Mouse (Mus musculus): ENCODE measurements around the gene 1300017J02Rik.
A peak's percentile ranks its signal among the peaks of the same experiment; 100 is the strongest.

Gene 1300017J02Rik

DNA sequence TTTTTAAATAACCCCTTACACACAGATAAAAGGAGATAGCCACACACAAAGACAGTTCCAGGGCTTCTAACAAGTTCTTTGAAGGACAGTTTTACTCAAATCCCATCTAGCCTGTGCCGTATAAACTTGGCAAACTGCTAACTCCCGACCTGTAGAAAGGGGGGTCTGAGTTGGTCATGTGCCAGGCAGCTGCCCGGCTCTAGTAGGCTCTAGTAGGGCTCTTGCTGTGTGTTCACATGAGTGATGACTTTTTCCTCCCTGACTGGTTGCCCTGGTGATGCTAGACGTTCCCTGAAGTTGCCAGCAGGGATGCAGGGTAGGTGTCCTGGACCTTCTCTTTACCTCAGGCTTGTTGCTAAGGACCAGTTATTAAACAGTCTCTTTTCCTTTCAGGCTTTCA lies 33.8 kb downstream of the 1300017J02Rik start:
- DNase-seq (ENCODE audit: extremely low spot score), result no peak

DNA sequence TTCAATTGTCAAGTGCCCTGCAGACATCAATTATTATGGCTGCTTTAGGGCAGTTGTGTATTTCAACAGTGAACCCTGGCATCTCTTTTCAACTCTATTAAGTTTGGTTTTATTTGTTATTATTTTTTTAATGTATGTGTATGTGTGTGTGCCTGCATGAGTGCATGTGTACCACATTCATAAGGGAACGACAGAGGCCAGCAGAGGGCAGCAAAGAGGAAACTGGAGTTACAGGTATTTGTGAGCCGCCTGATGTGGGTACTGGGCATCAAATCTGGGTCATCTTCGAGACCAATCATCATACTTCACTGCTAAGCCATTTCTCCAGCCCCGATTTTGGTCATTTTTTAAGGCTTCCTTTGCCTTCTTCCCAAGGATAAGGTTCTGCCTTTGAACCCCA lies 39.1 kb downstream of the 1300017J02Rik start:
- DNase-seq (ENCODE audit: extremely low spot score), result no peak

GRCm38 (mm10) chr9:103252906-103253305 lies 52.0 kb downstream of the 1300017J02Rik start:
- DNase-seq (ENCODE audit: extremely low spot score), result no peak

GRCm38 (mm10) chr9:103248618-103249017 lies 56.3 kb downstream of the 1300017J02Rik start:
- DNase-seq (ENCODE audit: extremely low spot score), result no peak

GRCm38 (mm10) chr9:103246526-103247168 lies 58.2 kb downstream of the 1300017J02Rik start:
- DNase-seq (ENCODE audit: extremely low spot score), result no peak

DNA sequence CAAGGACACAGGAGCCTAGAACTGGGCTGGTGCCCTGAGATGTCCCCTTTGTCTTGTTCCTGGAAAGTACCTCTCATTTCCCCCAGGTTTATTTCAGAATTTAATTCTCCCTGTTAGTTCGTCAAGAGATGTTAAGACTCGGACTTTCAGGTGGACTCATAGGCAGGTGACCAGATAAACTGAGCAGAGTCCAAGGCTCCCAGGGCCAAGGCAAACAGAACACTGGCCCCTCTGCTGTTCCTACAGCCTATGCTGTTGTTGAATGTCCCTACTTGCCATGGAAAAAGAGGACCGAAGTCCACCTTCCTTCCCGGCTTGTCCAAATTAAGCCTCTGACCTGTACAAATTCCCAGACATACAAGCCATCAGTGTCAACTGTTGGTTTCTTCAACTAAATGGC lies 61.2 kb downstream of the 1300017J02Rik start:
- DNase-seq (ENCODE audit: extremely low spot score), result no peak

DNA sequence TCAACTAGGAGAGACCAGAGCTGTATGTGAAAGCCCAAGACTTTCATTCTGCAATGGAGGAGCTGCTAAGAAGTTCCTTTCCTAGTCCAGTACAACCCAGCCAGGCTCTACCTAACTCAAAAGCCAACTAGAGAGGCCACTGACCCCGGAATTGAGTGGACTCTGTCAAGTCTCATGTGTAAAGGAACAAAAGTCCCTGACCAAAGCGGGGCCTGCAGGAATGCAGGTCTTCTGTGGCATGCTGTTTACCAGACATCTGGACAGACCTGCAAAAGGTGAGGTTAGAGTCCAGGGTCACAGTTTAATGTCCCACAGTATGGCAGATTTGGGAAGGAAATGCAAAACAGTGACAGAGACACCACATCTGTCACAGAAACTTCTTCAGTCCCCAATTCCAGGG lies 63.7 kb downstream of the 1300017J02Rik start:
- no peak for DNase-seq (ENCODE audit: extremely low spot score)

DNA sequence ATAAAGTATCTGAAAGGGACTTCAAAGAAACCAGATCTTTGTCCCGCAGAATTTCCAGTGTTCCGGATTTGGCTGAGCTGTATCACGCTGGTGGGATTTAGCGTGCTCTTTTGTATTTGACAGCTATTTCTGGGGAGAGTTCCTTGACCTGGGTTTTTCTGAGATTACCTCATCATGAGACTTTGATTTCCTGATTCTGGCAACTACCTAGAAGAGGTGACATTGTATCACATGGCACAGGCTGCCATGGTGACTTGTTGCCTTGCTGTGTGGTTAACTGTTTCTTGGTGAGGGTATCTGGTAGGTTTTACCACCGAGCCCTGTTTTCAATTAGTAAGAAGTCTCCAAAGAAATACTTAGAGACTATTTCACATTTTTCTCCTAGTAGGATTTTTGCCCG lies 65.4 kb downstream of the 1300017J02Rik start:
- DNase-seq (ENCODE audit: extremely low spot score), result no peak

GRCm38 (mm10) chr9:103234565-103235165 lies 70.2 kb downstream of the 1300017J02Rik start:
- no peak for DNase-seq (ENCODE audit: extremely low spot score)

DNA sequence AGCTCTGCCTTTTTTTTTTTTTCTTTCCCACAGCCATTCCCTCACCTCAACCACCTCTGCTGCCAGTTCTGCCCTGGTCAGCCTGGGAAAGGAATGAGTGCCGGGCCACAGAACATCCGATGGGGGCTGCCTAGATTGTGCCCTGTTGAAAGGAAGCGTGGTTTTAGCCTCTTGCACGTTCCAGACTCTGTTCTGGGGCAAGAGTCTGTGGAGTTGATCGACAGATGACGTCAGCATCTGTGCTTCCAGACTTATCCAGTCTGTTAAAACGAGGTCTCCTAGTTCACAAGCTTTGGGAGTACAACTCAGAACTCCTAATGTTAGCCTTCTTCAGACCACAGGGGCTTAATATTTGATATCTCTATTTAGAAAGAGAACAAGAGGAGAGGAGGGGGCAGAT lies 70.8 kb downstream of the 1300017J02Rik start:
- no peak for DNase-seq (ENCODE audit: extremely low spot score)

DNA sequence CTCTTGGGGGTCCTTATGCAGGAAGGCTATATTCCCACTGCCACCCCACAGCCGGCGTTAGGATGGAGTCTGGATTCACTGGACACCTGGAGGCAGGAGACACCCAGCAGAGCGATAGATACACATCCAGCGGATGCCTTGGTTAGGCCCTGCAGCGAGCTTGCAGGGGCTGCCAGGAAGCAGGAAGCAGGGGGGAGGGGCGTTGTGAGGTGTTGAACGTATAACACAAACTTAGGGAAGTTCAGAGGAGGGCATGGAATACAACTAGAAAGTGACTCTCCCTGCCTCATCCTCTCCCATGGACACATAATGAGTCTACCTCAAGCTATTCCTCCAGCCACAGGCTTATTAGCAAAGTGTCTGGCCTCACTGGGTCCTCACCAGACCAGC lies 71.9 kb downstream of the 1300017J02Rik start:
- no peak for DNase-seq (ENCODE audit: extremely low spot score)

DNA sequence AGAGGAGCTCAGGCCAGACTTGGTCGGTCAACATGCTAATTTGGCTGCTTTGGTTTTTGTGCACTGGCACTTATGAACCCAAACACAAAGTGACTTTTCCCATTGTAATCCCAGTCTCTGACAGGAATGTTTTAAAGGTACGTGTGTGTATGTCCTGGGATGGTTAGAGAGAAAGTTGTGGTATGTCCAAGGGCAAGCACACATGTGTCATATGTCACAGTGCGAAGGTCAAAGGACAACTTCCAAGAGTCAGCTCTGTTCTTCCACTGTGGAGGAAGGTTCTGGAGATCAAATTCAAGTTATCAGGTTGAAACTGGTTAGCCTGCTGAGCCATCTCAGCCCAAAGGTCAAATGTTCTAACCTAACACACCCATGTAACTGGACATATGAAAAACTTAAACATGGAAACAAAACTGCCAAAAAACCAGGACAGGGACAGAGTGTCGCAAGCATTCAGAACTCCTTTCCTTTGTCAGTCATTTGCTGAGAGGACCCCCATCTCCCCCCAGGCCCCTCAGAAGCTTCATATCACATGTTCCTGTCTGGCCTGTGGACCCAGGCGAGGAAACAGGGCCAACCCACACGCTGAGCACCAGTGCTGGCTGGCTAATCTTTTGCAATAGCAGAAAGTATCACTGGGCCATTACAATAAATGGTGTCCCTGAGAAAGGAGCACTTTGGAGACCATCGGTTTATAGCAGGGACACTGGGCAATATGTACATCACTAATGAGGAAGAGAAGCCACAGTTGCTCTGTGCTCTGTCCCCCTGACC lies 72.5 kb downstream of the 1300017J02Rik start:
- no peak for DNase-seq (ENCODE audit: extremely low spot score)

DNA sequence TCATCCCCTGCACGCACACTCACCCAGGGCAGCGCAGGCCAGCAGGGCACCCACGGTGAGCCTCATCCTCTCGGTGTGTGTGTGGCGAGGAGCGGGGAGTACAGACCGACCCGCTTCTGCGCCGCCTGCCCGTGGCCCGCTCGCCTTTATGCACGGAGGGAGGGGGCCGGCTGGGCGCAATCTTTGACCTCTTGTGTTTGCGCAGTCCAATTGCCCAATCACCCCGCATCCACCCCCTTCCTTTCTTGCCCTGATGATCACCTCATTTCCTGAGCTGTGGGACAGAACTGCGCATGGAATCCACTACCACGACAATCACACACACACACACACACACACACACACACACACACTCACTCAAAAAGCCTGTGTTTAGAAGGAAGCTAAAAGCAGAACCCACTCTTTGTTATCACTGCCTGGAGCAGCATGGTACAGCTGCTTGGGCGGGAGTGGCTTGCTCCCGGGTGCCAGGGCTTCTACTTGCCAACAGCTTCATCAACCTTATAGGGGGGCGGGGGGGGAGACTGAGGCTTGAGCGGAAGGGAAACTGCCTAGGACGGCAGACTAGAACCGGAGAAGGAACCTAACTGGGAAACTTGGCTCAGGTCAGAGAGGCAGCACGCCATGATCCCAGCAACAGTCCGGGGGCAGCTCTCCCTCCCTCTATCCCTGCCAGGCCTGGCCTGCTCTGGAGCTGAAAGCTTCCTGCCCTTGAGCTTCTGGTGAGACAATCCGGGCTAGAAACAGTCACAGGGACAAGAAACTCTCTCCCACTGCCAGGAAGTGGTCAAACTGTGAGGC lies 74.5 kb downstream of the 1300017J02Rik start, which contains the start of the genes Gm20425 and Trf:
Gene Gm20425 (minus strand): TSS at position 157 of the 801 bp plus-strand sequence.
Gene Trf (minus strand): TSS at position 294 of the 801 bp plus-strand sequence.
- DNase-seq (ENCODE audit: extremely low spot score), result peak; percentile 33

DNA sequence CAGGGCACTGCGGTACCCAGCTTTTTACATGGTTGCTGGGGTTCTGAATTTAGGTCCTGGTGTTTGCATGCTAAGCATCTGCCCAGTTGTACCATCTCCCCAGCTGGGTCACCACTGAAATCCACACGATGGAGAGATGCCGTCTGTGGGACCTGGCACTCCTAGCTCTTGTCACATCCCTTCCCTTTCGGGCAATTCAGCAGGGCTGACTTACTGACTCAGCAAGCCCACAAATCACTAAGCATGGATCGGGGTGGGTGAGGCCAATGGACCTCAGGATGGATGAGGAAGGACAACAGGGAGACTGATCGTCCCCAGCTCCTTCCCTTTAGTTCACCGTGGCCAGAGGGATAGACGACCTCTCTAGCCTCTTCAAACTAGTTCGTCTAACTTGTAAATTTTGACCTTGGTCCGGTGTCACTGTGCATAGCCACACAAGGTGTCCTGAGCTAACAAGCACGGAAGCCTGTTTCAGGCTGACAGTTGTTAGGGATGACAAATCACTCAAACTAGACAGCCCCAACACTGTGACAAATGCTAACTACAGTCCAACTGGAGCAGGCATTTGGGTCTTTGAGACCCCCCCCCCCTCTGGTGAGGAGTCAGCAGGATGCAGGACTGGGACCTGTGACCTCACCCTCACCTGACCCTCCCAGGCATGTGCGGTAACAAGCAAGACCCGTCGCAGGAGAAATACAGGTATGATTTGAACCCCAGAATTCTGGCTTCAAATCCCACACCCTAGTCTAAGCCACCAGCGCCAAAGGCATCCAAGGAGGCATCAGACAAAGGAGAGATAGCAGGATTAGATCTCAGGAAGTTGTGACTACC lies 75.6 kb downstream of the 1300017J02Rik start:
- no peak for DNase-seq (ENCODE audit: extremely low spot score)

DNA sequence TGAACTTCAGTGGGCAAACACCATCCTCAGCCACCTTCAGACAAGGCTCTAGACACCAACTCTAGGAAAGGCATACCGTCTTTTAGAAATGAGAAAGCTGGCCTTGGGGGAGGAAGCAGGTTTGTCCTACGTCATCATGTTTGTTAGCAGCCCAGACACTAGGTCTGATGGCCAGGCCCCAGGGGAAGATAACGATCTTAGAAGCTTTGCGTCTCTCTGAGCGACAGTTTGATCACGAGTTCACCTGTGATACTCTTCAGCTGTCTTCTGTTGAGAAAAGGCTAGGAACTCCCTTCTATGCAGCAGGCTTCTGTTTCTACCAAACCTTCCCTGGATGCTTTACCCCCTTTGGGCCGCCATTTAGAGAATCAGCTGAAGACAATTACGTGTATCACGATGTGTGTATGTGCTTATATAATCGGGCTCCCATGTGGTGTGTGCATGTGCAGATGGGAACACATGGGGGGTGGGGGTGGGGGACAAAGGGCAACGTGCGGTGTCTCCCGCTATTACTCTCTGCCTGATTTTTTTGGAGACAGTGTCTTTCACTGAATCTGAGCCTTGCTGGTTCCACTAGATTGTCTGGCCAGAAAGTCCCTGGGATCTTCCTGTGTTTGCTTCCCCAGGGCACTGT lies 76.4 kb downstream of the 1300017J02Rik start:
- no peak for DNase-seq (ENCODE audit: extremely low spot score)

GRCm38 (mm10) chr9:103227760-103228159 lies 77.1 kb downstream of the 1300017J02Rik start:
- DNase-seq (ENCODE audit: extremely low spot score), result no peak

DNA sequence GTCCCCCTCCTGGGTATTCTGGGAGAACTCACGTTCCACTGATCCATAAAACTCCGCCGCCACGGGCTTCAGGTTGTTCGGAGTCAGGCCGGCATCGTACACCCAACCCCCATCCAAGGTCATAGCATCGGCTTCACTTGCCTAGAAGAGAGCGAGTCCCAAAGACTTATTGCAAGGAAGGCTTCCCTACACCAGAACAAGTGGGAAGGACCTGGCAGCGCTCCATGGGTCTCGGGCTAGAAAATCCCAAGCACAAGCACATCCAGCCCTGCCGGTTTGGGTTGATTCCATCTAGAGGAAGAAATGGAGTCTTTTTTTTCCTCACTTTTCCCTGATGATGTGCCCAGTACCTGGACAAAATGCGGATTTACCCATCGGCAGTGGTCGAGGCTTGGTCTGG lies 78.1 kb downstream of the 1300017J02Rik start:
- DNase-seq (ENCODE audit: extremely low spot score), result no peak

DNA sequence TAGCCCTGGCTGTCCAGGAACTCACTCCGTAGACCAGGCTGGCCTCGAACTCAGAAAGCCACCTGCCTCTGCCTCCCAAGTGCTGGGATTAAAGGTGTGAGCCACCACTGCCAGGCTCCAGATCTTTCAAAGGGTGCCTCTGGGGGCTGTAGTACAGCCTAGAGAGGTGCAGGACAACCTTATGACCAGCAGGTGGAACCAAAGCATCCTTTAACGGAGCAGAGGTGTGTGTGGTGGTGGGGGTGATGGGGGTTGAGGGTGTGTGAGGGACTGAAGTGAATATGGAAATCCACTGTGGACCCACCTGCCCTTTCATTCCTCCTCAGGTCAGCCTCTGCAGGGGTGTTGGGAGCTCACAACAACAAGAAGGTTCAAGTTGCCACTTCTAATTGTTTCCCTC lies 79.4 kb downstream of the 1300017J02Rik start:
- DNase-seq (ENCODE audit: extremely low spot score), result no peak

GRCm38 (mm10) chr9:103224721-103225120 lies 80.2 kb downstream of the 1300017J02Rik start:
- DNase-seq (ENCODE audit: extremely low spot score), result no peak

GRCm38 (mm10) chr9:103214281-103214680 lies 90.6 kb downstream of the 1300017J02Rik start:
- DNase-seq (ENCODE audit: extremely low spot score), result no peak

DNA sequence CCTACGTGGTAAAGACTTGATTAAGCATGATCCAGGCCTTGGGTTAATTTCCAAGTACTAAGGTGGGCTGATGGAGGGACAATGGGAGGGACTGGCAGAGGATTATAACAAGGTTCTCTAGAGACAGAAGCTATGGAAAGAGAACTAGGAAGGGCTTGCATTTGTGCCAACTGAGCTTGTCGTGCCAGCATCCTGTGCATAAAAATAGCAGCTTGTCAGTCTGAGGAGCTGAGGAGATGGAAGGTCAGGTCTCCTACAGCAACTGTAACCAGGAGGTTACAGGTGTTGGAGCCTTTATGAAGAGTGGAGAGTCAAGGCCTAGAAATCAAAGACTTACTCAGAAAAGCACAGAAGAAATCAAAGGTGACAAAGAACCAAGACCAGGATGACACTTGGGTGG lies 91.3 kb downstream of the 1300017J02Rik start:
- DNase-seq (ENCODE audit: extremely low spot score), result no peak

Measured in embryo, embryonic 9.5 days (tissue).